Mouse (Mus musculus) pancreas, adult 10 weeks (tissue): ENCODE results near the gene Rwdd1. TPM values are rescaled to one million over a fixed set of nuclear protein-coding genes. Genes with fewer than 3 reads are reported as not detected.

Experiments
- polyA plus RNA-seq: library from polyadenylated mRNA; stranded (reverse); fragments of 350-450 nt; fragmentation: Illumina TruSeq; extraction: RNeasy Lipid Tissue Mini Kit (QIAGEN cat#74804); gene quantifications from one replicate; pipeline ENCODE4 v1.2.3, GENCODE M21; 2015; ENCODE audit warnings: low read depth, low replicate concordance; ENCODE audit not compliant: insufficient read depth

The Rwdd1 gene
- 30.5 TPM for polyA plus RNA-seq

GRCm38 (mm10) chr10:34019302-34020075, at the start of gene Rwdd1:
TSS of gene Rwdd1 (minus strand) at chr10:34019624.

GRCm38 (mm10) chr10:34044210-34044609, 24.8 kb upstream of the Rwdd1 start, which contains the start of gene Calhm4:
TSS of gene Calhm4 (minus strand) at chr10:34044310.

GRCm38 (mm10) chr10:34037401-34037800, 18.0 kb upstream of the Rwdd1 start, which contains the start of gene Trappc3l:
TSS of gene Trappc3l (plus strand) at chr10:34037597.

GRCm38 (mm10) chr10:33950803-33951583, 68.4 kb downstream of the Rwdd1 start, which contains the start of gene Zup1:
TSS of gene Zup1 (minus strand) at chr10:33951269.

Other genes with a start within 250 kb of the Rwdd1 start
- not detected for gene Sult3a2, start 232.9 kb downstream of the Rwdd1 start, polyA plus RNA-seq
- not detected for gene Sult3a1, start 161.9 kb downstream of the Rwdd1 start, polyA plus RNA-seq
- gene Rsph4a, start 114.5 kb downstream of the Rwdd1 start, polyA plus RNA-seq: not detected
- 3.6 TPM for gene Zup1, start 68.4 kb downstream of the Rwdd1 start, polyA plus RNA-seq
- not detected for gene Trappc3l, start 18.0 kb upstream of the Rwdd1 start, polyA plus RNA-seq
- not detected for gene Calhm4, start 24.7 kb upstream of the Rwdd1 start, polyA plus RNA-seq
- 0.59 TPM for gene Calhm5, start 76.9 kb upstream of the Rwdd1 start, polyA plus RNA-seq
- gene Calhm6, start 108.4 kb upstream of the Rwdd1 start, polyA plus RNA-seq: not detected
- 2.1 TPM for gene Dse, start 188.1 kb upstream of the Rwdd1 start, polyA plus RNA-seq